Mouse (Mus musculus): ENCODE measurements around the gene AI854703. TPM values are rescaled to one million over a fixed set of nuclear protein-coding genes. Genes with fewer than 3 reads are reported as not detected.
A peak's percentile ranks its signal among the peaks of the same experiment; 100 is the strongest.

The AI854703 gene
- 0.67 and 0.90 TPM in 2 replicates for total RNA-seq (2012; rRNA removed)

- in situ Hi-C loops (cut with MboI; ENCODE audit: low sequenced_read_pairs in 2 of 2, unreplicated experiment in 2 of 2), result no loop called here
- Histone ChIP-seq H3K4me3 (ENCODE audit: insufficient read depth in 1 of 2, low read depth in 1 of 2, low read length in 2 of 2, poor library complexity in 1 of 2, severe bottlenecking in 1 of 2) (peak within 1 kb of the TSS; percentile 42 to 47), H3K4me1 (ENCODE audit: control insufficient read depth in 2 of 2, insufficient read depth in 2 of 2, low read length in 2 of 2, poor library complexity in 1 of 2) (peaks cover 0 to 5% of the 10 kb centered on the region in 2 experiments; a peak in 1 of 4 replicates), H3K9ac (ENCODE audit: insufficient read depth, low read depth, low read length, poor library complexity, severe bottlenecking) (peak within 1 kb of the TSS; percentile 25; the same call in 1 of the 2 replicates), H3K9me3 (ENCODE audit: control insufficient read depth, insufficient read depth, low read depth, low read length) (no peaks in the 10 kb centered on the region), H3K27ac (ENCODE audit: insufficient read depth, low read depth, low read length, poor library complexity, severe bottlenecking) (no peak within 1 kb of the TSS), H3K36me3 (ENCODE audit: control insufficient read depth, insufficient read depth, low read length, poor library complexity, severe bottlenecking) (no peaks in the 10 kb centered on the region)
- no peak for DNase-seq (ENCODE audit: low read depth, low spot score)
- TF ChIP-seq CHD2 (IDR thresholded peaks at IDR 0.05; ENCODE audit: low read depth, low read length) (no peak), MAFK (IDR thresholded peaks at IDR 0.05; ENCODE audit: insufficient read depth, low read depth, low read length) (no peak), HCFC1 (IDR thresholded peaks at IDR 0.05; ENCODE audit: borderline replicate concordance, insufficient read depth, low read length) (no peak), ZC3H11A (IDR thresholded peaks at IDR 0.05; ENCODE audit: borderline replicate concordance, low read depth, low read length) (no peak), ZNF384 (IDR thresholded peaks at IDR 0.05; ENCODE audit: low read depth, low read length) (no peak)
These were observed at the start of gene AI854703 for GRCm38 (mm10) chr6:48626464-48626863. AI854703 (plus strand) TSS chr6:48626764.

- Histone ChIP-seq H3K9me3 (ENCODE audit: control insufficient read depth, insufficient read depth, low read depth, low read length) (no peaks in the 10 kb centered on the region), H3K27ac (ENCODE audit: insufficient read depth, low read depth, low read length, poor library complexity, severe bottlenecking) (no peak overlapping the region), H3K9ac (ENCODE audit: insufficient read depth, low read depth, low read length, poor library complexity, severe bottlenecking) (no peak overlapping the region), H3K36me3 (ENCODE audit: control insufficient read depth, insufficient read depth, low read length, poor library complexity, severe bottlenecking) (no peaks in the 10 kb centered on the region), H3K4me1 (ENCODE audit: control insufficient read depth in 2 of 2, insufficient read depth in 2 of 2, low read length in 2 of 2, poor library complexity in 1 of 2) (no peaks in the 10 kb centered on the region), H3K4me3 (ENCODE audit: insufficient read depth in 1 of 2, low read depth in 1 of 2, low read length in 2 of 2, poor library complexity in 1 of 2, severe bottlenecking in 1 of 2) (no peak overlapping the region)
- in situ Hi-C loops (cut with MboI; ENCODE audit: low sequenced_read_pairs in 2 of 2, unreplicated experiment in 2 of 2), result no loop called here
- DNase-seq (ENCODE audit: low read depth, low spot score), result no peak
- TF ChIP-seq ZNF384 (IDR thresholded peaks at IDR 0.05; ENCODE audit: low read depth, low read length) (no peak), CHD2 (IDR thresholded peaks at IDR 0.05; ENCODE audit: low read depth, low read length) (no peak), ZC3H11A (IDR thresholded peaks at IDR 0.05; ENCODE audit: borderline replicate concordance, low read depth, low read length) (no peak), MAFK (IDR thresholded peaks at IDR 0.05; ENCODE audit: insufficient read depth, low read depth, low read length) (no peak), HCFC1 (IDR thresholded peaks at IDR 0.05; ENCODE audit: borderline replicate concordance, insufficient read depth, low read length) (no peak)
These were observed 47.8 kb upstream of the AI854703 start for GRCm38 (mm10) chr6:48578736-48579135.

DNA sequence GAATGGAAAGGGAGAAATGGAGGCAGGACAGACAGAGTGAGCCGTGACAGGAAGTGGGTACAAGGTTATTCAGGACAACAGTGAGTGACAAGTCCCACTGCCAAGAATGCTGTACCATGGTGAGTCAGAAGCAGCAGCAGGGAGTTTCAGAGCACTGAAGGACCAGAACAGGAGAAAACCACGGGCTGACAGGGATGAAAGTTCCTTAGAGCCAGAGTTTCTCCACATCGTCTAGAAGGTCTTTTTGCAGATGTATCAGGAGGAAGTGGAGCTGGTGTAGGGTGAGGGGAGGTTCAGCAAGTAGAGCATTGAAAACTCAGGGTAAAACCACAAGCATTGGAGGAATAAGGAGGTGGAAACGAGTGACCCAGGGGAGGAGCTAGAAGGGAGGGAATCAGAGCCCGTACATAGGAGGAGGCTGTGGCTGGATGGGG lies 47.3 kb upstream of the AI854703 start:
- TF ChIP-seq ZC3H11A (IDR thresholded peaks at IDR 0.05; ENCODE audit: borderline replicate concordance, low read depth, low read length), result no peak
- TF ChIP-seq ZNF384 (IDR thresholded peaks at IDR 0.05; ENCODE audit: low read depth, low read length), result no peak
- TF ChIP-seq MAFK (IDR thresholded peaks at IDR 0.05; ENCODE audit: insufficient read depth, low read depth, low read length), result no peak
- TF ChIP-seq HCFC1 (IDR thresholded peaks at IDR 0.05; ENCODE audit: borderline replicate concordance, insufficient read depth, low read length), result no peak
- TF ChIP-seq CHD2 (IDR thresholded peaks at IDR 0.05; ENCODE audit: low read depth, low read length), result no peak
- no peak for DNase-seq (ENCODE audit: low read depth, low spot score)

DNA sequence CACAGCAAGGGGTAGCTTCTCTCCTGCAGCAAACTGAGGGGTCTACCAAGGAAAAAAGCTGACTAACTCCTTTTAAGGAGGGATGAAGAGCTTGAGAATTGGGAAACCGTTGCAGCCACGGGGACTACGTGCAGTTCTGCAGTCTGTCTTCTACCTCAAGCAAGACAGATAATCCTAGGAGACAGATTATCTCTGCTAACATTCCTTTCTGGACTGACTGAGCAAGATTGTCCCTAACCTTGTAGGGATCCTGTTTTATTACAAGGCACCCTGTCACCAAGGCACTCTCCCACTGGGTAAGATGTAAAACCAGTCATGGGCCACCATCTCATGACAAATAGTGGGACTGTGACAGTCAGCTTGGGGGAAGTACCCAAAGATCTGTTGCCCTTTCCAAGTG lies 45.3 kb upstream of the AI854703 start:
- H3K9ac ChIP-seq (ENCODE audit: insufficient read depth, low read depth, low read length, poor library complexity, severe bottlenecking), result no peak overlapping the region
- no peaks in the 10 kb centered on the region for H3K36me3 ChIP-seq (ENCODE audit: control insufficient read depth, insufficient read depth, low read length, poor library complexity, severe bottlenecking)
- no peak overlapping the region for H3K4me3 ChIP-seq (ENCODE audit: insufficient read depth in 1 of 2, low read depth in 1 of 2, low read length in 2 of 2, poor library complexity in 1 of 2, severe bottlenecking in 1 of 2)
- H3K9me3 ChIP-seq (ENCODE audit: control insufficient read depth, insufficient read depth, low read depth, low read length), result no peaks in the 10 kb centered on the region
- no peak for DNase-seq (ENCODE audit: low read depth, low spot score)
- no peak overlapping the region for H3K27ac ChIP-seq (ENCODE audit: insufficient read depth, low read depth, low read length, poor library complexity, severe bottlenecking)
- in situ Hi-C loops (cut with MboI; ENCODE audit: low sequenced_read_pairs in 2 of 2, unreplicated experiment in 2 of 2), result no loop called here
- no peak for TF ChIP-seq CHD2 (IDR thresholded peaks at IDR 0.05; ENCODE audit: low read depth, low read length)
- TF ChIP-seq MAFK (IDR thresholded peaks at IDR 0.05; ENCODE audit: insufficient read depth, low read depth, low read length), result no peak
- TF ChIP-seq HCFC1 (IDR thresholded peaks at IDR 0.05; ENCODE audit: borderline replicate concordance, insufficient read depth, low read length), result no peak
- TF ChIP-seq ZC3H11A (IDR thresholded peaks at IDR 0.05; ENCODE audit: borderline replicate concordance, low read depth, low read length), result no peak
- TF ChIP-seq ZNF384 (IDR thresholded peaks at IDR 0.05; ENCODE audit: low read depth, low read length), result no peak
- H3K4me1 ChIP-seq (ENCODE audit: control insufficient read depth in 2 of 2, insufficient read depth in 2 of 2, low read length in 2 of 2, poor library complexity in 1 of 2), result no peaks in the 10 kb centered on the region

More for the DNA sequence above, 47.3 kb upstream of the AI854703 start:
- Histone ChIP-seq H3K9me3 (ENCODE audit: control insufficient read depth, insufficient read depth, low read depth, low read length) (no peaks in the 10 kb centered on the region), H3K4me3 (ENCODE audit: insufficient read depth in 1 of 2, low read depth in 1 of 2, low read length in 2 of 2, poor library complexity in 1 of 2, severe bottlenecking in 1 of 2) (no peak overlapping the region), H3K4me1 (ENCODE audit: control insufficient read depth in 2 of 2, insufficient read depth in 2 of 2, low read length in 2 of 2, poor library complexity in 1 of 2) (no peaks in the 10 kb centered on the region), H3K36me3 (ENCODE audit: control insufficient read depth, insufficient read depth, low read length, poor library complexity, severe bottlenecking) (no peaks in the 10 kb centered on the region), H3K27ac (ENCODE audit: insufficient read depth, low read depth, low read length, poor library complexity, severe bottlenecking) (no peak overlapping the region), H3K9ac (ENCODE audit: insufficient read depth, low read depth, low read length, poor library complexity, severe bottlenecking) (no peak overlapping the region)
- in situ Hi-C loops (cut with MboI; ENCODE audit: low sequenced_read_pairs in 2 of 2, unreplicated experiment in 2 of 2), result no loop called here

DNA sequence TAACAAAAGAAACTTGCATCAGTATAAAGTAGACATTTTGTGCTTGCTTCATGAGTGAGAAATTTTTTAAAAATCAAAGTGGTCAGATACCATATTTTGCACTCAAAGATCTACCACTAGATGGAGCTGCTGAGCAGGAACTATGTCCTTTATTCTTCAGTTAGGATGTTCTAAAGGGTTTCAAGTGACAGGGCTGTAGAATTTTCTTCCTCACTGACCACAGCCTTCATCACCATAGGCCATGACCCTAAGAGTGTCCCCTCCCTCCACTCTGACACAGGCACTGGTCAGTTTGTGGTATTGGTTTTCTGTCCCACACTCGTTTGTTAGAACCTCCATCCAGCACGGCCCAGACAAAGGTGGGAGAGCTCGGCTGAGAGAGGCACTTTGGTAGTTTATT lies 44.5 kb upstream of the AI854703 start:
- no peaks in the 10 kb centered on the region for H3K4me1 ChIP-seq (ENCODE audit: control insufficient read depth in 2 of 2, insufficient read depth in 2 of 2, low read length in 2 of 2, poor library complexity in 1 of 2)
- no peak overlapping the region for H3K27ac ChIP-seq (ENCODE audit: insufficient read depth, low read depth, low read length, poor library complexity, severe bottlenecking)
- no peaks in the 10 kb centered on the region for H3K36me3 ChIP-seq (ENCODE audit: control insufficient read depth, insufficient read depth, low read length, poor library complexity, severe bottlenecking)
- no peaks in the 10 kb centered on the region for H3K9me3 ChIP-seq (ENCODE audit: control insufficient read depth, insufficient read depth, low read depth, low read length)
- in situ Hi-C loops (cut with MboI; ENCODE audit: low sequenced_read_pairs in 2 of 2, unreplicated experiment in 2 of 2), result no loop called here
- no peak for TF ChIP-seq ZNF384 (IDR thresholded peaks at IDR 0.05; ENCODE audit: low read depth, low read length)
- TF ChIP-seq ZC3H11A (IDR thresholded peaks at IDR 0.05; ENCODE audit: borderline replicate concordance, low read depth, low read length), result no peak
- no peak for TF ChIP-seq HCFC1 (IDR thresholded peaks at IDR 0.05; ENCODE audit: borderline replicate concordance, insufficient read depth, low read length)
- TF ChIP-seq MAFK (IDR thresholded peaks at IDR 0.05; ENCODE audit: insufficient read depth, low read depth, low read length), result no peak
- no peak for TF ChIP-seq CHD2 (IDR thresholded peaks at IDR 0.05; ENCODE audit: low read depth, low read length)
- H3K9ac ChIP-seq (ENCODE audit: insufficient read depth, low read depth, low read length, poor library complexity, severe bottlenecking), result no peak overlapping the region
- no peak for DNase-seq (ENCODE audit: low read depth, low spot score)
- no peak overlapping the region for H3K4me3 ChIP-seq (ENCODE audit: insufficient read depth in 1 of 2, low read depth in 1 of 2, low read length in 2 of 2, poor library complexity in 1 of 2, severe bottlenecking in 1 of 2)
